In genomic region chr12:70968141-70968790, GRCm38 (mm10) we compare ENCODE assay signal across 8 mouse cellular contexts. TPM values are rescaled to one million over a fixed set of nuclear protein-coding genes. Genes with fewer than 3 reads are reported as not detected.
A peak's percentile ranks its signal among the peaks of the same experiment; 100 is the strongest.
DNase-seq lines count a peak whose midpoint lies in the region; ATAC-seq lines count a peak whose summit lies in the region.

No protein-coding gene starts in this region.

- whole genome bisulfite sequencing in hindbrain, embryonic 13.5 days = under 1% methylated on average over 35 of the region's 35 CpGs

- no peaks in the 10 kb centered on the region for H3K27me3 ChIP-seq in hindbrain, embryonic 13.5 days

- ATAC-seq in hindbrain, embryonic 13.5 days (ENCODE audit: low FRiP score) = peak; percentile 87

- peak overlapping the region; percentile 93 for H3K27ac ChIP-seq in hindbrain, embryonic 13.5 days

- H3K4me3 ChIP-seq in hindbrain, embryonic 13.5 days = peak overlapping the region; percentile 64

- H3K4me2 ChIP-seq in hindbrain, embryonic 13.5 days = peak overlapping the region; percentile 65

- H3K4me1 ChIP-seq in hindbrain, embryonic 13.5 days (replicated peaks) = peaks cover 7% of the 10 kb centered on the region; the same call in 1 of the 2 replicates

- no peaks in the 10 kb centered on the region for H3K9me3 ChIP-seq in hindbrain, embryonic 13.5 days

- H3K36me3 ChIP-seq in hindbrain, embryonic 13.5 days = peaks cover 12% of the 10 kb centered on the region

- peak; percentile 94 for DNase-seq in NIH3T3 (ENCODE audit: low read depth)
- DNase-seq in cerebellum, postnatal 10 days = peak; percentile 89
- DNase-seq in frontal cortex, postnatal 14 days (ENCODE audit: low spot score in 2 of 2) = peak; percentile 72 to 74
- peak; percentile 75 to 77 for DNase-seq in layer of hippocampus, postnatal 36 days
- DNase-seq in lung, postnatal 25 days (ENCODE audit: low spot score) = peak; percentile 86
- DNase-seq in retina, embryonic 14.5 days (ENCODE audit: low spot score) = peak; percentile 85
- peak; percentile 89 for DNase-seq in thymus, postnatal 4 days

- H3K9ac ChIP-seq in hindbrain, embryonic 13.5 days = peak overlapping the region; percentile 82

RNA-seq across cellular contexts. Expression of gene Psma3, which starts 6.2 kb away (rescaled TPM):
- polyA plus RNA-seq in hindbrain, embryonic 13.5 days (2015; fragmentation: Nextera tagmentation; extraction: Ambion mirVana) = 599 and 600 TPM in 2 replicates
- 100 to 1,000 TPM; 214 to 229 TPM for total RNA-seq in layer of hippocampus, postnatal 36 days (2021)

RNA-seq across cellular contexts. Expression of gene Actr10, which starts 30.6 kb away (rescaled TPM):
- polyA plus RNA-seq in hindbrain, embryonic 13.5 days (2015; fragmentation: Nextera tagmentation; extraction: Ambion mirVana) = 216 TPM in 2 replicates
- 100 to 1,000 TPM; 162 to 168 TPM for total RNA-seq in layer of hippocampus, postnatal 36 days (2021)

RNA-seq across cellular contexts. Expression of gene Arid4a, which starts 47.5 kb away (rescaled TPM):
- 41.2 and 41.3 TPM in 2 replicates for polyA plus RNA-seq in hindbrain, embryonic 13.5 days (2015; fragmentation: Nextera tagmentation; extraction: Ambion mirVana)
- 10 to 100 TPM; 41.7 to 44.2 TPM for total RNA-seq in layer of hippocampus, postnatal 36 days (2021)

Comparison
In these comparisons a context has a peak if more than half of its experiments do, and no peak if none do; other contexts are left out.
1. Peak in every context shown above with its lines: DNase-seq, ATAC-seq, H3K4me3 ChIP-seq and H3K27ac ChIP-seq.